Mouse (Mus musculus): ENCODE measurements around the gene Anp32b. TPM values are rescaled to one million over a fixed set of nuclear protein-coding genes. Genes with fewer than 3 reads are reported as not detected.

Anp32b gene
- polyA plus RNA-seq (2012): 431 and 451 TPM in 2 replicates

GRCm38 (mm10) chr4:46450519-46451131, at the start of gene Anp32b:
TSS of gene Anp32b (plus strand) at chr4:46450902.
- Histone ChIP-seq H3K4me3 (replicated peaks) (peak within 1 kb of the TSS; percentile 96), H3K9me3 (ENCODE audit: control insufficient read depth, low read length) (no peaks in the 10 kb centered on the region), H3K36me3 (ENCODE audit: control insufficient read depth) (peaks cover 53% of the 10 kb centered on the region), H3K27me3 (ENCODE audit: control insufficient read depth) (no peaks in the 10 kb centered on the region), H3K4me1 (ENCODE audit: control insufficient read depth) (peaks cover 82% of the 10 kb centered on the region)
- TF ChIP-seq TAL1 (IDR thresholded peaks at IDR 0.05; ENCODE audit: low read length) (no peak), GATA1 (IDR thresholded peaks at IDR 0.05; ENCODE audit: low read length) (no peak)

- TF ChIP-seq GATA1 (IDR thresholded peaks at IDR 0.05; ENCODE audit: low read length) (peak; percentile 91), TAL1 (IDR thresholded peaks at IDR 0.05; ENCODE audit: low read length) (peak; percentile 96)
- Histone ChIP-seq H3K36me3 (ENCODE audit: control insufficient read depth) (peaks cover 65% of the 10 kb centered on the region), H3K9me3 (ENCODE audit: control insufficient read depth, low read length) (no peaks in the 10 kb centered on the region), H3K27me3 (ENCODE audit: control insufficient read depth) (no peaks in the 10 kb centered on the region), H3K4me1 (ENCODE audit: control insufficient read depth) (peaks cover 69% of the 10 kb centered on the region), H3K4me3 (replicated peaks) (peak overlapping the region; percentile 95)
Observed at GRCm38 (mm10) chr4:46404042-46404795, 46.5 kb upstream of the Anp32b start.

- peak; percentile 86 for TF ChIP-seq GATA1 (IDR thresholded peaks at IDR 0.05; ENCODE audit: low read length)
- peak; percentile 92 for TF ChIP-seq TAL1 (IDR thresholded peaks at IDR 0.05; ENCODE audit: low read length)
- Histone ChIP-seq H3K4me1 (ENCODE audit: control insufficient read depth) (peaks cover 81% of the 10 kb centered on the region), H3K4me3 (replicated peaks) (peak overlapping the region; percentile 38), H3K27me3 (ENCODE audit: control insufficient read depth) (no peaks in the 10 kb centered on the region), H3K36me3 (ENCODE audit: control insufficient read depth) (peaks cover 43% of the 10 kb centered on the region), H3K9me3 (ENCODE audit: control insufficient read depth, low read length) (no peaks in the 10 kb centered on the region)
Observed at GRCm38 (mm10) chr4:46406966-46407703, 43.6 kb upstream of the Anp32b start.

- TF ChIP-seq TAL1 (IDR thresholded peaks at IDR 0.05; ENCODE audit: low read length) (peak; percentile 99), GATA1 (IDR thresholded peaks at IDR 0.05; ENCODE audit: low read length) (peak; percentile 94)
- Histone ChIP-seq H3K4me1 (ENCODE audit: control insufficient read depth) (peaks cover 96% of the 10 kb centered on the region), H3K27me3 (ENCODE audit: control insufficient read depth) (no peaks in the 10 kb centered on the region), H3K4me3 (replicated peaks) (peak overlapping the region; percentile 58), H3K9me3 (ENCODE audit: control insufficient read depth, low read length) (peaks cover 2% of the 10 kb centered on the region; the same call in 1 of the 2 replicates), H3K36me3 (ENCODE audit: control insufficient read depth) (peaks cover 37% of the 10 kb centered on the region)
Observed at GRCm38 (mm10) chr4:46410677-46411076, 40.0 kb upstream of the Anp32b start.

- H3K9me3 ChIP-seq (ENCODE audit: control insufficient read depth, low read length): peaks cover 2% of the 10 kb centered on the region; the same call in 1 of the 2 replicates
- peak overlapping the region; percentile 58 for H3K4me3 ChIP-seq (replicated peaks)
- no peak for TF ChIP-seq GATA1 (IDR thresholded peaks at IDR 0.05; ENCODE audit: low read length)
- TF ChIP-seq TAL1 (IDR thresholded peaks at IDR 0.05; ENCODE audit: low read length): no peak
- no peaks in the 10 kb centered on the region for H3K27me3 ChIP-seq (ENCODE audit: control insufficient read depth)
- H3K4me1 ChIP-seq (ENCODE audit: control insufficient read depth): peaks cover 93% of the 10 kb centered on the region
- peaks cover 35% of the 10 kb centered on the region for H3K36me3 ChIP-seq (ENCODE audit: control insufficient read depth)
Observed at GRCm38 (mm10) chr4:46411489-46411888, 39.2 kb upstream of the Anp32b start.

GRCm38 (mm10) chr4:46412113-46412512, 38.6 kb upstream of the Anp32b start:
- TF ChIP-seq GATA1 (IDR thresholded peaks at IDR 0.05; ENCODE audit: low read length) (no peak), TAL1 (IDR thresholded peaks at IDR 0.05; ENCODE audit: low read length) (no peak)
- Histone ChIP-seq H3K27me3 (ENCODE audit: control insufficient read depth) (no peaks in the 10 kb centered on the region), H3K9me3 (ENCODE audit: control insufficient read depth, low read length) (peaks cover 2% of the 10 kb centered on the region; the same call in 1 of the 2 replicates), H3K4me1 (ENCODE audit: control insufficient read depth) (peaks cover 92% of the 10 kb centered on the region), H3K4me3 (replicated peaks) (no peak overlapping the region), H3K36me3 (ENCODE audit: control insufficient read depth) (peaks cover 32% of the 10 kb centered on the region)

GRCm38 (mm10) chr4:46413406-46413805, 37.3 kb upstream of the Anp32b start, which contains the start of gene Hemgn:
TSS of gene Hemgn (minus strand) at chr4:46413506.
- peaks cover 30% of the 10 kb centered on the region for H3K36me3 ChIP-seq (ENCODE audit: control insufficient read depth)
- peaks cover 92% of the 10 kb centered on the region for H3K4me1 ChIP-seq (ENCODE audit: control insufficient read depth)
- no peaks in the 10 kb centered on the region for H3K27me3 ChIP-seq (ENCODE audit: control insufficient read depth)
- TF ChIP-seq GATA1 (IDR thresholded peaks at IDR 0.05; ENCODE audit: low read length) (no peak), TAL1 (IDR thresholded peaks at IDR 0.05; ENCODE audit: low read length) (no peak)
- peak within 1 kb of the TSS; percentile 31 for H3K4me3 ChIP-seq (replicated peaks)
- peaks cover 2% of the 10 kb centered on the region; the same call in 1 of the 2 replicates for H3K9me3 ChIP-seq (ENCODE audit: control insufficient read depth, low read length)

GRCm38 (mm10) chr4:46417491-46417890, 33.2 kb upstream of the Anp32b start:
- peaks cover 2% of the 10 kb centered on the region; the same call in 1 of the 2 replicates for H3K9me3 ChIP-seq (ENCODE audit: control insufficient read depth, low read length)
- no peaks in the 10 kb centered on the region for H3K27me3 ChIP-seq (ENCODE audit: control insufficient read depth)
- TF ChIP-seq GATA1 (IDR thresholded peaks at IDR 0.05; ENCODE audit: low read length) (no peak), TAL1 (IDR thresholded peaks at IDR 0.05; ENCODE audit: low read length) (no peak)
- peaks cover 86% of the 10 kb centered on the region for H3K4me1 ChIP-seq (ENCODE audit: control insufficient read depth)
- H3K4me3 ChIP-seq (replicated peaks): no peak overlapping the region
- H3K36me3 ChIP-seq (ENCODE audit: control insufficient read depth): peaks cover 16% of the 10 kb centered on the region
